Mouse (Mus musculus): ENCODE measurements around the gene Cep95. TPM values are rescaled to one million over a fixed set of nuclear protein-coding genes. Genes with fewer than 3 reads are reported as not detected.

Cep95 gene
- polyA plus RNA-seq, 1 experiment from 2014 or later, result 14.4 TPM

- ATAC-seq (ENCODE audit: low FRiP score, low TSS enrichment) (no peak), DNase-seq (no peak)
- Histone ChIP-seq H3K4me1 (ENCODE audit: control insufficient read depth, insufficient read depth, low read length) (no peaks in the 10 kb centered on the region), H3K9me3 (ENCODE audit: control insufficient read depth, low read length) (0 out of 2 replicates have a peak, but pooled peaks cover 4% of the 10 kb centered on the region), H3K27me3 (ENCODE audit: control insufficient read depth, insufficient read depth, low read length) (no peaks in the 10 kb centered on the region), H3K4me2 (ENCODE audit: low read length) (no peak within 1 kb of the TSS), H3K27ac (replicated peaks; ENCODE audit: low read depth, low read length) (no peak within 1 kb of the TSS), H3K36me3 (ENCODE audit: control insufficient read depth, insufficient read depth, low read length) (no peaks in the 10 kb centered on the region), H3K9ac (replicated peaks; ENCODE audit: low read length) (no peak within 1 kb of the TSS), H3K4me3 (replicated peaks; ENCODE audit: low read depth, low read length) (no peak within 1 kb of the TSS)
- 91% methylated on average over 17 of the region's 17 CpGs for WGBS
These were observed 37.7 kb upstream of the Cep95 start, which contains the start of gene Milr1 for GRCm38 (mm10) chr11:106751039-106752018. TSS of gene Milr1 (plus strand) at chr11:106751226.

- no peak overlapping the region for H3K27ac ChIP-seq (replicated peaks; ENCODE audit: low read depth, low read length)
- ATAC-seq (ENCODE audit: low FRiP score, low TSS enrichment) (no peak), DNase-seq (no peak)
- no peaks in the 10 kb centered on the region for H3K36me3 ChIP-seq (ENCODE audit: control insufficient read depth, insufficient read depth, low read length)
- 91% methylated on average over 7 of the region's 7 CpGs for WGBS
- no peak overlapping the region for H3K4me2 ChIP-seq (ENCODE audit: low read length)
- H3K4me3 ChIP-seq (replicated peaks; ENCODE audit: low read depth, low read length), result no peak overlapping the region
- 0 out of 2 replicates have a peak, but pooled peaks cover 4% of the 10 kb centered on the region for H3K9me3 ChIP-seq (ENCODE audit: control insufficient read depth, low read length)
- H3K27me3 ChIP-seq (ENCODE audit: control insufficient read depth, insufficient read depth, low read length), result no peaks in the 10 kb centered on the region
- no peaks in the 10 kb centered on the region for H3K4me1 ChIP-seq (ENCODE audit: control insufficient read depth, insufficient read depth, low read length)
- no peak overlapping the region for H3K9ac ChIP-seq (replicated peaks; ENCODE audit: low read length)
These were observed 36.9 kb upstream of the Cep95 start for GRCm38 (mm10) chr11:106752103-106752502.

- ATAC-seq (ENCODE audit: low FRiP score, low TSS enrichment) (no peak), DNase-seq (no peak)
- Histone ChIP-seq H3K36me3 (ENCODE audit: control insufficient read depth, insufficient read depth, low read length) (no peaks in the 10 kb centered on the region), H3K9ac (replicated peaks; ENCODE audit: low read length) (no peak overlapping the region), H3K4me1 (ENCODE audit: control insufficient read depth, insufficient read depth, low read length) (no peaks in the 10 kb centered on the region), H3K9me3 (ENCODE audit: control insufficient read depth, low read length) (no peaks in the 10 kb centered on the region), H3K4me2 (ENCODE audit: low read length) (no peak overlapping the region), H3K4me3 (replicated peaks; ENCODE audit: low read depth, low read length) (no peak overlapping the region), H3K27me3 (ENCODE audit: control insufficient read depth, insufficient read depth, low read length) (no peaks in the 10 kb centered on the region), H3K27ac (replicated peaks; ENCODE audit: low read depth, low read length) (no peak overlapping the region)
- WGBS, result 86% methylated on average over 6 of the region's 6 CpGs
These were observed 35.7 kb upstream of the Cep95 start for GRCm38 (mm10) chr11:106753314-106753713.

- ATAC-seq (ENCODE audit: low FRiP score, low TSS enrichment) (no peak), DNase-seq (no peak)
- no peak overlapping the region for H3K4me2 ChIP-seq (ENCODE audit: low read length)
- WGBS, result 20% methylated on average over 5 of the region's 5 CpGs
- H3K4me3 ChIP-seq (replicated peaks; ENCODE audit: low read depth, low read length), result no peak overlapping the region
- H3K9me3 ChIP-seq (ENCODE audit: control insufficient read depth, low read length), result no peaks in the 10 kb centered on the region
- H3K36me3 ChIP-seq (ENCODE audit: control insufficient read depth, insufficient read depth, low read length), result no peaks in the 10 kb centered on the region
- no peak overlapping the region for H3K9ac ChIP-seq (replicated peaks; ENCODE audit: low read length)
- no peaks in the 10 kb centered on the region for H3K27me3 ChIP-seq (ENCODE audit: control insufficient read depth, insufficient read depth, low read length)
- no peaks in the 10 kb centered on the region for H3K4me1 ChIP-seq (ENCODE audit: control insufficient read depth, insufficient read depth, low read length)
- no peak overlapping the region for H3K27ac ChIP-seq (replicated peaks; ENCODE audit: low read depth, low read length)
These were observed 33.5 kb upstream of the Cep95 start for GRCm38 (mm10) chr11:106755583-106755982.

DNA sequence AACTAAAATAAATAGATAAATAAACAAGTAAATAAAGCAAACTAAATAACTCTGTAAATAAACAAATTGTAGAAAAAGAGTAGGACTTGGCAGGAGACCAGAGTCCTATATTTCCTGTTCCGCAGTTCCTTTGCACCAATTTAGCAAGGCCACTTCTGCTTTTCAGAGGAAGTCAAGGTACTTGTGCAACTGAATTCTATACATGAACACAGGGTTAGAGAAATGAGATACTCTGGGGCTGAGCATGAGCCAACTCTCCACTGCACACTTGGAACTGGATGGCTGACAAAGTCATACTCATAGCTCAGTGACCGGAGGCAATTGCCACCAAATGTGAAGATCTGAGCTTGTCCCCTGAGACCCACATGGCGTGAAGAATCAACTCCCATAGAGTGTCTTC, 30.0 kb upstream of the Cep95 start:
- no peak overlapping the region for H3K4me3 ChIP-seq (replicated peaks; ENCODE audit: low read depth, low read length)
- no peak overlapping the region for H3K9ac ChIP-seq (replicated peaks; ENCODE audit: low read length)
- no peak overlapping the region for H3K27ac ChIP-seq (replicated peaks; ENCODE audit: low read depth, low read length)
- no peaks in the 10 kb centered on the region for H3K27me3 ChIP-seq (ENCODE audit: control insufficient read depth, insufficient read depth, low read length)
- H3K4me2 ChIP-seq (ENCODE audit: low read length), result no peak overlapping the region
- no peak for DNase-seq
- 94% methylated on average over 3 of the region's 3 CpGs for WGBS
- no peak for ATAC-seq (ENCODE audit: low FRiP score, low TSS enrichment)
- no peaks in the 10 kb centered on the region for H3K36me3 ChIP-seq (ENCODE audit: control insufficient read depth, insufficient read depth, low read length)
- H3K4me1 ChIP-seq (ENCODE audit: control insufficient read depth, insufficient read depth, low read length), result no peaks in the 10 kb centered on the region
- H3K9me3 ChIP-seq (ENCODE audit: control insufficient read depth, low read length), result no peaks in the 10 kb centered on the region

- Histone ChIP-seq H3K36me3 (ENCODE audit: control insufficient read depth, insufficient read depth, low read length) (0 out of 2 replicates have a peak, but pooled peaks cover 3% of the 10 kb centered on the region), H3K9me3 (ENCODE audit: control insufficient read depth, low read length) (no peaks in the 10 kb centered on the region), H3K9ac (replicated peaks; ENCODE audit: low read length) (no peak overlapping the region), H3K4me2 (ENCODE audit: low read length) (no peak overlapping the region), H3K4me1 (ENCODE audit: control insufficient read depth, insufficient read depth, low read length) (no peaks in the 10 kb centered on the region), H3K27ac (replicated peaks; ENCODE audit: low read depth, low read length) (no peak overlapping the region), H3K27me3 (ENCODE audit: control insufficient read depth, insufficient read depth, low read length) (no peaks in the 10 kb centered on the region), H3K4me3 (replicated peaks; ENCODE audit: low read depth, low read length) (no peak overlapping the region)
- ATAC-seq (ENCODE audit: low FRiP score, low TSS enrichment), result no peak
- 94% methylated on average over 5 of the region's 5 CpGs for WGBS
- DNase-seq, result no peak
These were observed 28.5 kb upstream of the Cep95 start for GRCm38 (mm10) chr11:106760511-106760910.

DNA sequence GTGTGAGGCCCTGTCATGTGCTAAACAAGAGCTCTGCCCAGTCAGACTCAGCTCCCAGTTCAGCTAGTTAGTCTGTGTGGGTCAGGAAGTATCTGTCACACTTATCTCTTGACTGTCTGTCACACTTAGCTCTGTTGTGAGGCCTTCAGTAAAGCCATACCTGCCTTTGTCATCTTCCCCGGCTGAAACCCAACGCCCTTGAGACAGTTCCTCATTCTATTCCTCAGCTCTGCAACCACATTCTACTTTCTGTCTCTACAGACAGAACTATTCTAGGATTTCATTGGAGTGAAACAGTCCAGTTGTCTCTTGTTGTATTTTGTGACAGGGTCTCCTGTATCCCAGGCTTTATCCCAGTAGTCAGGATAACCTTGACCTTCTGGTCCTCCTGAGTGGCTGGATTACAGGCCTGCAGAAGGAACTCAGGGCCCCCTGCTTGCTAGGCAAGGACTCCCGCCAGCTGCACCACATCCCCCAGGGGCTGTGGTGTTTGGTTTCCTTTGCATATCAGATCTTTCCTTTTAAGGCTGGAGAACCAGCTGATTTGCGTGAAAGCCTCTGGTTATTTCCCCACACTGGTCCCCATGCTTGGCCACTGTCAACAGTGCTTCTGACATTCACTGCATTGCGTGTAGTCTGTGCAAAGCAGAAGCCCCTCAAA, 26.8 kb upstream of the Cep95 start:
- 41% methylated on average over 5 of the region's 5 CpGs for WGBS
- Histone ChIP-seq H3K9me3 (ENCODE audit: control insufficient read depth, low read length) (no peaks in the 10 kb centered on the region), H3K4me1 (ENCODE audit: control insufficient read depth, insufficient read depth, low read length) (no peaks in the 10 kb centered on the region), H3K36me3 (ENCODE audit: control insufficient read depth, insufficient read depth, low read length) (peaks cover 17% of the 10 kb centered on the region; the same call in 1 of the 2 replicates), H3K4me3 (replicated peaks; ENCODE audit: low read depth, low read length) (no peak overlapping the region), H3K27me3 (ENCODE audit: control insufficient read depth, insufficient read depth, low read length) (no peaks in the 10 kb centered on the region), H3K27ac (replicated peaks; ENCODE audit: low read depth, low read length) (peak overlapping the region; percentile 37; the same call in 1 of the 2 replicates), H3K4me2 (ENCODE audit: low read length) (no peak overlapping the region), H3K9ac (replicated peaks; ENCODE audit: low read length) (no peak overlapping the region)
- DNase-seq (no peak), ATAC-seq (ENCODE audit: low FRiP score, low TSS enrichment) (no peak)

DNA sequence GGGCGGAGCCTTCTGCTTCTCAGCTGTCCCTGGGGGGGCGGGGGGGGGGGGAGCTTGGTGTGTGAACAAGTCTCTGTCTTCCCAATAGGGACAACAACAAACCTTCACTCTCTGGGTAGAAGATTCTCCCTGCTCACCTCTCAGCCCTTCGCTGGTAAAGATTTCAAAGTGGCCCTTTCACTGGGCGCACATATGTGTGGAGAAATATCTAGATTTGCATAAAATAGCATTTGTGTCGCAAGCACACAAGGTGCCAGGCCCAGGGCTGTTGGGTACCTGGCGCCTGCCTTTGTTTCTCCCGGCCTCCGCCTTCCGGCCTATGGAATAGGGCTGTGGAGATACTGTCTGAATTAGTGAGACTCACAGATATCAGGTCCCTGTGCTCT, 26.3 kb upstream of the Cep95 start:
- 80% methylated on average over 9 of the region's 9 CpGs for WGBS
- peak overlapping the region; percentile 37; the same call in 1 of the 2 replicates for H3K27ac ChIP-seq (replicated peaks; ENCODE audit: low read depth, low read length)
- no peak for ATAC-seq (ENCODE audit: low FRiP score, low TSS enrichment)

More for the DNA sequence above, 26.3 kb upstream of the Cep95 start:
- H3K4me3 ChIP-seq (replicated peaks; ENCODE audit: low read depth, low read length), result no peak overlapping the region
- H3K27me3 ChIP-seq (ENCODE audit: control insufficient read depth, insufficient read depth, low read length), result no peaks in the 10 kb centered on the region
- no peak overlapping the region for H3K4me2 ChIP-seq (ENCODE audit: low read length)
- no peaks in the 10 kb centered on the region for H3K4me1 ChIP-seq (ENCODE audit: control insufficient read depth, insufficient read depth, low read length)
- H3K9me3 ChIP-seq (ENCODE audit: control insufficient read depth, low read length), result no peaks in the 10 kb centered on the region
- H3K36me3 ChIP-seq (ENCODE audit: control insufficient read depth, insufficient read depth, low read length), result peaks cover 22% of the 10 kb centered on the region
- DNase-seq, result no peak
- no peak overlapping the region for H3K9ac ChIP-seq (replicated peaks; ENCODE audit: low read length)

Data from midbrain, embryonic 14.5 days (tissue).